Mouse (Mus musculus): Measurements from ENCODE around the gene Tmem151a. TPM values are rescaled to one million over a fixed set of nuclear protein-coding genes. Genes with fewer than 3 reads are reported as not detected.

Tmem151a gene
- total and polyA plus RNA-seq, 2 experiments: under 0.01 to 0.24 TPM

GRCm38 (mm10) chr19:5068570-5069234, 16.6 kb downstream of the Tmem151a start:
- H3K27ac ChIP-seq (replicated peaks; ENCODE audit: insufficient read depth, low read depth, low read length): no peak overlapping the region

GRCm38 (mm10) chr19:5067867-5068569, 17.3 kb downstream of the Tmem151a start, which contains the start of gene Cd248:
Cd248 (plus strand) TSS chr19:5068078.
- no peaks in the 10 kb centered on the region for H3K79me2 ChIP-seq (ENCODE audit: control insufficient read depth, insufficient read depth, low read length)
- H3K27me3 ChIP-seq (ENCODE audit: control insufficient read depth, insufficient read depth, low read length): peaks cover 12% of the 10 kb centered on the region
- H3K27ac ChIP-seq (replicated peaks; ENCODE audit: insufficient read depth, low read depth, low read length): peak within 1 kb of the TSS; percentile 46; the same call in 1 of the 2 replicates
- 3% methylated on average over 55 of the region's 56 CpGs for WGBS
- TF ChIP-seq CTCF (IDR thresholded peaks at IDR 0.05; ENCODE audit: low read depth, low read length): no peak
- 0 out of 2 replicates have a peak, but pooled peaks have one; percentile 15 for TF ChIP-seq POLR2A (IDR thresholded peaks at IDR 0.05; ENCODE audit: extremely low read depth, insufficient read depth, low read length)
- H3K4me3 ChIP-seq (ENCODE audit: insufficient read depth, low read depth, low read length): peak within 1 kb of the TSS; percentile 53; the same call in 1 of the 2 replicates
- H3K9ac ChIP-seq (ENCODE audit: low read depth, low read length): peak within 1 kb of the TSS; percentile 50
- no peak for DNase-seq (ENCODE audit: extremely low read depth, low read depth, low spot score)
- H3K36me3 ChIP-seq (ENCODE audit: control insufficient read depth, insufficient read depth, low read length): no peaks in the 10 kb centered on the region
- peaks cover 9% of the 10 kb centered on the region; the same call in 1 of the 2 replicates for H3K4me1 ChIP-seq (ENCODE audit: control insufficient read depth, insufficient read depth, low read length)

More at GRCm38 (mm10) chr19:5068570-5069234, 16.6 kb downstream of the Tmem151a start:
- TF ChIP-seq CTCF (IDR thresholded peaks at IDR 0.05; ENCODE audit: low read depth, low read length) (no peak), POLR2A (IDR thresholded peaks at IDR 0.05; ENCODE audit: extremely low read depth, insufficient read depth, low read length) (no peak)
- Histone ChIP-seq H3K36me3 (ENCODE audit: control insufficient read depth, insufficient read depth, low read length) (no peaks in the 10 kb centered on the region), H3K9ac (ENCODE audit: low read depth, low read length) (peak overlapping the region; percentile 50; the same call in 1 of the 2 replicates), H3K27me3 (ENCODE audit: control insufficient read depth, insufficient read depth, low read length) (peaks cover 12% of the 10 kb centered on the region), H3K79me2 (ENCODE audit: control insufficient read depth, insufficient read depth, low read length) (no peaks in the 10 kb centered on the region), H3K4me1 (ENCODE audit: control insufficient read depth, insufficient read depth, low read length) (peaks cover 9% of the 10 kb centered on the region; the same call in 1 of the 2 replicates), H3K4me3 (ENCODE audit: insufficient read depth, low read depth, low read length) (peak overlapping the region; percentile 53; the same call in 1 of the 2 replicates)
- no peak for DNase-seq (ENCODE audit: extremely low read depth, low read depth, low spot score)
- WGBS: 35% methylated on average over 21 of the region's 21 CpGs

GRCm38 (mm10) chr19:5067040-5067799, 18.1 kb downstream of the Tmem151a start:
- no peak for DNase-seq (ENCODE audit: extremely low read depth, low read depth, low spot score)
- WGBS: 19% methylated on average over 15 of the region's 15 CpGs
- peak overlapping the region; percentile 46; the same call in 1 of the 2 replicates for H3K27ac ChIP-seq (replicated peaks; ENCODE audit: insufficient read depth, low read depth, low read length)
- H3K79me2 ChIP-seq (ENCODE audit: control insufficient read depth, insufficient read depth, low read length): no peaks in the 10 kb centered on the region
- no peak overlapping the region for H3K9ac ChIP-seq (ENCODE audit: low read depth, low read length)
- peaks cover 12% of the 10 kb centered on the region for H3K27me3 ChIP-seq (ENCODE audit: control insufficient read depth, insufficient read depth, low read length)
- TF ChIP-seq CTCF (IDR thresholded peaks at IDR 0.05; ENCODE audit: low read depth, low read length) (no peak), POLR2A (IDR thresholded peaks at IDR 0.05; ENCODE audit: extremely low read depth, insufficient read depth, low read length) (no peak)
- peaks cover 5% of the 10 kb centered on the region; the same call in 1 of the 2 replicates for H3K4me1 ChIP-seq (ENCODE audit: control insufficient read depth, insufficient read depth, low read length)
- H3K4me3 ChIP-seq (ENCODE audit: insufficient read depth, low read depth, low read length): no peak overlapping the region
- H3K36me3 ChIP-seq (ENCODE audit: control insufficient read depth, insufficient read depth, low read length): no peaks in the 10 kb centered on the region

GRCm38 (mm10) chr19:5065104-5065503, 20.2 kb downstream of the Tmem151a start:
- Histone ChIP-seq H3K79me2 (ENCODE audit: control insufficient read depth, insufficient read depth, low read length) (no peaks in the 10 kb centered on the region), H3K36me3 (ENCODE audit: control insufficient read depth, insufficient read depth, low read length) (no peaks in the 10 kb centered on the region), H3K27ac (replicated peaks; ENCODE audit: insufficient read depth, low read depth, low read length) (no peak overlapping the region), H3K9ac (ENCODE audit: low read depth, low read length) (no peak overlapping the region), H3K4me1 (ENCODE audit: control insufficient read depth, insufficient read depth, low read length) (no peaks in the 10 kb centered on the region), H3K27me3 (ENCODE audit: control insufficient read depth, insufficient read depth, low read length) (peaks cover 12% of the 10 kb centered on the region), H3K4me3 (ENCODE audit: insufficient read depth, low read depth, low read length) (no peak overlapping the region)
- 69% methylated on average over 7 of the region's 7 CpGs for WGBS
- DNase-seq (ENCODE audit: extremely low read depth, low read depth, low spot score): no peak
- TF ChIP-seq CTCF (IDR thresholded peaks at IDR 0.05; ENCODE audit: low read depth, low read length): no peak
- no peak for TF ChIP-seq POLR2A (IDR thresholded peaks at IDR 0.05; ENCODE audit: extremely low read depth, insufficient read depth, low read length)

GRCm38 (mm10) chr19:5062446-5062845, 22.9 kb downstream of the Tmem151a start:
- no peak overlapping the region for H3K27ac ChIP-seq (replicated peaks; ENCODE audit: insufficient read depth, low read depth, low read length)
- 89% methylated on average over 6 of the region's 6 CpGs for WGBS
- no peaks in the 10 kb centered on the region for H3K4me1 ChIP-seq (ENCODE audit: control insufficient read depth, insufficient read depth, low read length)
- no peaks in the 10 kb centered on the region for H3K79me2 ChIP-seq (ENCODE audit: control insufficient read depth, insufficient read depth, low read length)
- H3K4me3 ChIP-seq (ENCODE audit: insufficient read depth, low read depth, low read length): no peak overlapping the region
- no peaks in the 10 kb centered on the region for H3K36me3 ChIP-seq (ENCODE audit: control insufficient read depth, insufficient read depth, low read length)
- no peak for DNase-seq (ENCODE audit: extremely low read depth, low read depth, low spot score)
- TF ChIP-seq CTCF (IDR thresholded peaks at IDR 0.05; ENCODE audit: low read depth, low read length) (no peak), POLR2A (IDR thresholded peaks at IDR 0.05; ENCODE audit: extremely low read depth, insufficient read depth, low read length) (no peak)
- no peak overlapping the region for H3K9ac ChIP-seq (ENCODE audit: low read depth, low read length)
- no peaks in the 10 kb centered on the region for H3K27me3 ChIP-seq (ENCODE audit: control insufficient read depth, insufficient read depth, low read length)
